ENCODE assay signal across 11 mouse cellular contexts in the genomic region with DNA sequence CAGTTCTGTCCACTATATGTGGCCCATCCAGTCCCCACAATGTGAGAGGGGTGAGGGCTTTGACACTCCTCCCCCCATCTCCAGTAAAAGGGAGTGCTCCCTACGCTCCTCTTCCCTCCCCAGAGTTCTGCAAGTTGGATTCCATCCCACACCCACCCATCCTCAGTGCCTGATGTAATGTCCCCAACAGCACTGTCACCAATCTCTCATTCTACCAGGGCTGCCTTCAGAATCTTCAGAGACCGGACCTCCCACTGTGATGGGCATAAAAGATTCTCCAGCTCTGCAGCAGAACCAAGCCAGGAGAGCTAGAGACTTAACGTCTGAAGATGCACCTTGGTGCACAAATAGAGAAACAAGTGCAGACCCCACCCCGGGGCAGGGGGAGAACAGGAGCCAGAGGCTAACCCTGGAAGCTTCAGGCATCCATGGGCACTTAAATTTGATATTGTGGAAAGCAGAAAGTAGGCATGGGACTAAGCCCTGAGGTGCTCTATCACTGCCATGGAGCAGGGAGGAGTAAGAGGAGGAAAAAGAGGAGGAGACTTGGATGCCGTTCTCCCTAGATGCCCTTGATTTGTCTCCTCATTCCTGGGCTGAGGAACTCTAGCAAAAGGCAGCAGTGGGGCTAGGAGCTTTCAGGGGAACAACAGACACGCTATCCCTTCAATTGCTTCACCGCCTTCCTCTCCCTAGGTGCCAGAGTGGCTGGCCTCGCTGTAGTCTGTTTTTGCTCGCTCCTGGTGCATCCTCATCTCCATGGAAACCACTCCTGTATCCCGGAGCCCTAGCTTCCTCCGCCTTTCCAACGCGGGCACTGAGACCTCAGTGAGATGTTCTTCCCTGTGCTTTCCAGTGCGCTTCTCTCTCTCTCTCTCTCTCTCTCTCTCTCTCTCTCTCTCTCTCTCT. TPM values are rescaled to one million over a fixed set of nuclear protein-coding genes. Genes with fewer than 3 reads are reported as not detected.
DNase-seq lines count a peak whose midpoint lies in the region; ATAC-seq and TF ChIP-seq lines count a peak whose summit lies in the region.
"Had no signal": no experiment of that assay in that cellular context is flagged by ENCODE, and none has a peak within 500 bp of the region (broad histone marks: within the 10 kb centered on the region; RNA-seq: fewer than 3 reads in every experiment).

No protein-coding gene starts in this region.

- H3K4me1 ChIP-seq in E14TG2a.4 (replicated peaks; ENCODE audit: low read depth, low read length): peaks cover 15% of the 10 kb centered on the region
- H3K4me1 ChIP-seq in hindbrain, embryonic 15.5 days (replicated peaks): peaks cover 27% of the 10 kb centered on the region
- peaks cover 24% of the 10 kb centered on the region for H3K4me1 ChIP-seq in midbrain, embryonic 13.5 days (replicated peaks)
- H3K4me1 ChIP-seq: limb, embryonic 13.5 days had no signal

- DNase-seq in embryo, embryonic 11 days: peak; percentile 50
- no peak for DNase-seq in natural killer cell, adult 2 months (ENCODE audit: low spot score in 2 of 2)
- no peak for DNase-seq in gastrocnemius, postnatal 14 days
- DNase-seq in kidney, postnatal 36 days: no peak
- no peak for DNase-seq in adrenal gland, adult 2 months

- ATAC-seq in hindbrain, embryonic 15.5 days (ENCODE audit: low FRiP score, low read depth): peak; percentile 86
- ATAC-seq in midbrain, embryonic 13.5 days: peak; percentile 96

- H3K4me3 ChIP-seq in E14TG2a.4 (replicated peaks; ENCODE audit: low read length): 0 out of 2 replicates have a peak overlapping the region, but pooled peaks have one; percentile 23
- H3K4me3 ChIP-seq in hindbrain, embryonic 15.5 days: peak overlapping the region; percentile 19; the same call in 1 of the 2 replicates
- peak overlapping the region; percentile 20 for H3K4me3 ChIP-seq in midbrain, embryonic 13.5 days (replicated peaks)
- H3K4me3 ChIP-seq: limb, embryonic 13.5 days; myocyte had no signal

- no peaks in the 10 kb centered on the region for H3K9me3 ChIP-seq in E14TG2a.4 (ENCODE audit: low read length)
- no peaks in the 10 kb centered on the region for H3K9me3 ChIP-seq in hindbrain, embryonic 15.5 days
- H3K9me3 ChIP-seq in midbrain, embryonic 13.5 days: no peaks in the 10 kb centered on the region

- no peaks in the 10 kb centered on the region for H3K36me3 ChIP-seq in E14TG2a.4 (ENCODE audit: insufficient read depth, low read length)
- H3K36me3 ChIP-seq in hindbrain, embryonic 15.5 days: peaks cover 16% of the 10 kb centered on the region; the same call in 1 of the 2 replicates
- H3K36me3 ChIP-seq in midbrain, embryonic 13.5 days: peaks cover 30% of the 10 kb centered on the region
- H3K36me3 ChIP-seq: limb, embryonic 13.5 days had no signal

- peak overlapping the region; percentile 64 for H3K27ac ChIP-seq in hindbrain, embryonic 15.5 days (replicated peaks)
- peak overlapping the region; percentile 85 for H3K27ac ChIP-seq in midbrain, embryonic 13.5 days
- H3K27ac ChIP-seq: limb, embryonic 13.5 days had no signal

- WGBS in hindbrain, embryonic 15.5 days: 17% methylated on average over 14 of the region's 14 CpGs
- WGBS in midbrain, embryonic 13.5 days: 16% methylated on average over 14 of the region's 14 CpGs

- TF ChIP-seq CTCF in E14TG2a.4 (conservative IDR thresholded peaks at IDR 0.05; ENCODE audit: low read length): no peak

- peaks cover 21% of the 10 kb centered on the region for H3K27me3 ChIP-seq in E14TG2a.4 (ENCODE audit: insufficient read depth, low read length)
- no peaks in the 10 kb centered on the region for H3K27me3 ChIP-seq in hindbrain, embryonic 15.5 days
- no peaks in the 10 kb centered on the region for H3K27me3 ChIP-seq in midbrain, embryonic 13.5 days
- H3K27me3 ChIP-seq: limb, embryonic 13.5 days had no signal

- no peak overlapping the region for H3K9ac ChIP-seq in hindbrain, embryonic 15.5 days
- H3K9ac ChIP-seq in midbrain, embryonic 13.5 days (replicated peaks): peak overlapping the region; percentile 33
- H3K9ac ChIP-seq: limb, embryonic 13.5 days had no signal

- intact Hi-C loops in gastrocnemius, postnatal 14 days (cut with DNase I; ENCODE audit: low total_unique reads): no loop called here

- peak overlapping the region; percentile 52 for H3K4me2 ChIP-seq in hindbrain, embryonic 15.5 days
- H3K4me2 ChIP-seq in midbrain, embryonic 13.5 days (replicated peaks): peak overlapping the region; percentile 50
- H3K4me2 ChIP-seq: heart, embryonic 11.5 days; limb, embryonic 13.5 days had no signal

RNA-seq across cellular contexts. Expression of gene Lhfpl4, which starts 16.6 kb away (rescaled TPM):
- 61.5 and 66.2 TPM in 2 replicates for polyA plus RNA-seq in hindbrain, embryonic 15.5 days (2015; fragmentation: Nextera tagmentation; extraction: Ambion mirVana)
- 55.0 and 55.5 TPM in 2 replicates for polyA plus RNA-seq in midbrain, embryonic 13.5 days (2015; fragmentation: Nextera tagmentation; extraction: Ambion mirVana)
- total RNA-seq in gastrocnemius, postnatal 14 days (2021): under 1 TPM; 0.44 to 0.62 TPM
- 1 to 10 TPM; 2.3 to 5.4 TPM for total RNA-seq in adrenal gland, adult 2 months (2021)
- 3.8 and 5.5 TPM in 2 replicates for polyA plus RNA-seq in adrenal gland, adult 2 months (2012; rRNA removed)

RNA-seq across cellular contexts. Expression of gene Mtmr14, which starts 59.1 kb away (rescaled TPM):
- polyA plus RNA-seq in hindbrain, embryonic 15.5 days (2015; fragmentation: Nextera tagmentation; extraction: Ambion mirVana): 35.7 and 41.0 TPM in 2 replicates
- polyA plus RNA-seq in midbrain, embryonic 13.5 days (2015; fragmentation: Nextera tagmentation; extraction: Ambion mirVana): 40.4 and 45.0 TPM in 2 replicates
- 10 to 100 TPM; 13.2 to 15.6 TPM for total RNA-seq in gastrocnemius, postnatal 14 days (2021)
- 10 to 100 TPM; 14.8 to 23.8 TPM for total RNA-seq in adrenal gland, adult 2 months (2021)
- 46.7 and 47.1 TPM in 2 replicates for polyA plus RNA-seq in adrenal gland, adult 2 months (2012; rRNA removed)
